Mouse (Mus musculus): Measurements from ENCODE around the gene Anxa2. TPM values are rescaled to one million over a fixed set of nuclear protein-coding genes. Genes with fewer than 3 reads are reported as not detected.

Gene Anxa2
- polyA plus RNA-seq, 1 experiment from 2014 or later, result 599 TPM

DNA sequence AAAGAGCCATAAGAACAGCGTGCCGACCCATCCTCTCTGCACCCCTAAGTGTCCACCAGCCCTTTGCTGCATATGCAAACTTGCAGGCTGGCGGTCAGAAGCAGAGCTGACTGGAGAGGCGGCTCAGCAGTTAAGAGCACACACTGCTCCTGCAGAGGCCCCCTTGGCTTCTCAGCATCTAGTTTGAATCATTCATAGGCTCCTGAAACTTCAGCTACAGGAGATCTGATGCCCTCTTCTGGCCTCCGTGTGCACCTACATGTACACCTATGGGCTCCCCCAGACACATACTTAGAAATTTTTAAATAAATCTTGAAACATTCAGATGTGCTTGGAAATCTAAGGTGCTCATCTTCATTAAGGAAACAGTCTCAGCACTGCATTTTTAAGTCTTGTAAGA lies 35.6 kb downstream of the Anxa2 start:
- Histone ChIP-seq H3K27me3 (replicated peaks; ENCODE audit: control insufficient read depth, insufficient read depth, low read length) (no peaks in the 10 kb centered on the region), H3K4me3 (ENCODE audit: low read length) (no peak overlapping the region), H3K9me3 (ENCODE audit: control insufficient read depth, low read length) (peaks cover 5% of the 10 kb centered on the region; the same call in 1 of the 2 replicates), H3K27ac (ENCODE audit: low read length) (no peak overlapping the region), H3K4me1 (ENCODE audit: control insufficient read depth, insufficient read depth, low read length) (no peaks in the 10 kb centered on the region), H3K36me3 (ENCODE audit: control insufficient read depth, insufficient read depth, low read length) (peaks cover 41% of the 10 kb centered on the region), H3K4me2 (ENCODE audit: low read depth, low read length) (no peak overlapping the region), H3K9ac (ENCODE audit: low read depth, low read length) (no peak overlapping the region)
- ATAC-seq, result no peak
- WGBS, result 33% methylated on average over 5 of the region's 5 CpGs

DNA sequence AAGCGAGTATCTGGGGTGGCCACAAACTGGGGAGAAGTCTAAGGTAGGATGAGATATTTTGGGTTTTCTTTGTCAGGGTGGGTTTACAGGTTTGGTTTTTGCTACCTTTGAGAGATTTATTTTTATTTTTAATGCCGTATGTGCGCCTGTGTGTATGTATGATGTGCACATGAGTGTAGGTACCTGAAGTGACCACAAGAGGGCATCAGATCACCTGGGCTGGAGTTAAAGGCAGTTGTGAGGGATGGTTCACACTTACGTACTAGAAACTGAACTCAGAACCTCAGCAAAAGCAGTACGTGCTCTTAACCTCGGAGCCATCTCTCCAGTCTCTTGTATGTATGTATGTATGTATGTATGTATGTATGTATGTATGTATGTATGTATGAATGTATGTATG lies 39.4 kb downstream of the Anxa2 start:
- Histone ChIP-seq H3K27ac (ENCODE audit: low read length) (no peak overlapping the region), H3K27me3 (replicated peaks; ENCODE audit: control insufficient read depth, insufficient read depth, low read length) (no peaks in the 10 kb centered on the region), H3K36me3 (ENCODE audit: control insufficient read depth, insufficient read depth, low read length) (peaks cover 32% of the 10 kb centered on the region), H3K4me1 (ENCODE audit: control insufficient read depth, insufficient read depth, low read length) (no peaks in the 10 kb centered on the region), H3K9ac (ENCODE audit: low read depth, low read length) (no peak overlapping the region), H3K4me2 (ENCODE audit: low read depth, low read length) (no peak overlapping the region), H3K4me3 (ENCODE audit: low read length) (no peak overlapping the region), H3K9me3 (ENCODE audit: control insufficient read depth, low read length) (peaks cover 5% of the 10 kb centered on the region; the same call in 1 of the 2 replicates)
- WGBS, result 97% methylated on average over 6 of the region's 6 CpGs
- ATAC-seq, result no peak

DNA sequence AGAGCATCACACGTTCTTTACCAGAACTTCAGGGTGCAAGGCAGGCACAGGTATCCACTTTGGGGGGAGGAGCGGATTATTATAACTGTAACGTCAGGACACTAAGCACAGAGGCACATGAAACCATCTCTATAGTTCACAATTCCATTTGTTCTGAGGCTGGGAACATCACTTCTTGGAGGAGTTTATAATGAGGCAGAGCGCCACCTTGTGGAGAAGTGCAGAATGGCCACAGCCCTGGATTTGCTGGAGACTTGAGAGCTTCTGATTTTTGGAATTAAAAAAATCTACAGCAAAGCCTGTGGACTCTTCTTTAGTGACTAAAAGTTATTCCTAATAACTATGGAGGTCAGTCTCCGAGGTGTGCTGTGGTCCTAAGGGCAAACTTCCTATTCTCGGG lies 49.1 kb downstream of the Anxa2 start:
- Histone ChIP-seq H3K4me3 (ENCODE audit: low read length) (no peak overlapping the region), H3K9ac (ENCODE audit: low read depth, low read length) (no peak overlapping the region), H3K4me2 (ENCODE audit: low read depth, low read length) (no peak overlapping the region), H3K9me3 (ENCODE audit: control insufficient read depth, low read length) (no peaks in the 10 kb centered on the region), H3K4me1 (ENCODE audit: control insufficient read depth, insufficient read depth, low read length) (no peaks in the 10 kb centered on the region), H3K36me3 (ENCODE audit: control insufficient read depth, insufficient read depth, low read length) (no peaks in the 10 kb centered on the region), H3K27me3 (replicated peaks; ENCODE audit: control insufficient read depth, insufficient read depth, low read length) (no peaks in the 10 kb centered on the region), H3K27ac (ENCODE audit: low read length) (no peak overlapping the region)
- WGBS, result 36% methylated on average over 6 of the region's 6 CpGs
- ATAC-seq, result no peak

DNA sequence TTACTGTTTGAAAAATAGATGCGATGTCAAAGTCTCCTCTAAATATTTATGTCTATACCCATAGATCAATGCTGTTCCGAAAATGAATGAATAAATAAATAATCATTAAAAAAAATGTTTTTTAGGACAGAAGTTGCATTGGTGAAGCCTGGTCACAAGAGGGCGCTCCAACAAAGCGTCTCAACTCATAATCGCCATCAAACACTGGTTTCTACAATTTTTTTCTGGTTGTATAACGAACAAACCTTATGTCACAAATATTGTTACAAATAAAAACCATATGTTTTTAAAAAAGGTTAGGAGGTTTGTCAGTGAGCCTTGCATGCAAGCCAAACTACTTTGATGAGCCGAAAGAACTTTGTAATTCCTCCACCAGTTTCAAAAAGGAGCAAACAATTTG lies 52.2 kb downstream of the Anxa2 start:
- no peak for ATAC-seq
- 14% methylated on average over 7 of the region's 7 CpGs for WGBS
- Histone ChIP-seq H3K4me3 (ENCODE audit: low read length) (no peak overlapping the region), H3K27ac (ENCODE audit: low read length) (no peak overlapping the region), H3K9me3 (ENCODE audit: control insufficient read depth, low read length) (no peaks in the 10 kb centered on the region; the same call in 1 of the 2 replicates), H3K36me3 (ENCODE audit: control insufficient read depth, insufficient read depth, low read length) (no peaks in the 10 kb centered on the region), H3K4me2 (ENCODE audit: low read depth, low read length) (no peak overlapping the region), H3K9ac (ENCODE audit: low read depth, low read length) (no peak overlapping the region), H3K4me1 (ENCODE audit: control insufficient read depth, insufficient read depth, low read length) (no peaks in the 10 kb centered on the region), H3K27me3 (replicated peaks; ENCODE audit: control insufficient read depth, insufficient read depth, low read length) (no peaks in the 10 kb centered on the region)

DNA sequence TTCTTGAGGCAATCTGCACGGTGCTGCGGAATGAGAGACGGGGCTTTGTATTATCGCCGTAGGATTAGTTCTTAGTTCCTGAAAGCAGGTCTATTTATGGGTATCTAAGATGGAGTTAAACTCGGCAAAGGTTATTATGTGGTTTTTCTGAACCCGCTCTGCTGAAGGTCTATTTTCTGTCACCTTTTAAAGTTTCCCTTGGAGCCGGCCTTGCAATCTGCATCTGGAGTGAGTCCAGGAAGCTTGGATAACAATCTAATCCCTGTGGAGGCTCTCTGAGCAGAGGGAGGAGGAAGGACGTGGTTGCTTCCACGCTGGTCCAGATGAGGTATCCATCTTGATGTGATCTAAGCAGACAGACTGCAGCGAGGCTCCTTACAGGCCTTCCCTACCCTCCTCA lies 53.8 kb downstream of the Anxa2 start:
- Histone ChIP-seq H3K27ac (ENCODE audit: low read length) (no peak overlapping the region), H3K4me2 (ENCODE audit: low read depth, low read length) (no peak overlapping the region), H3K9ac (ENCODE audit: low read depth, low read length) (no peak overlapping the region), H3K9me3 (ENCODE audit: control insufficient read depth, low read length) (no peaks in the 10 kb centered on the region; the same call in 1 of the 2 replicates), H3K27me3 (replicated peaks; ENCODE audit: control insufficient read depth, insufficient read depth, low read length) (no peaks in the 10 kb centered on the region), H3K4me1 (ENCODE audit: control insufficient read depth, insufficient read depth, low read length) (no peaks in the 10 kb centered on the region), H3K4me3 (ENCODE audit: low read length) (no peak overlapping the region), H3K36me3 (ENCODE audit: control insufficient read depth, insufficient read depth, low read length) (no peaks in the 10 kb centered on the region)
- no peak for ATAC-seq
- WGBS, result 46% methylated on average over 11 of the region's 11 CpGs

DNA sequence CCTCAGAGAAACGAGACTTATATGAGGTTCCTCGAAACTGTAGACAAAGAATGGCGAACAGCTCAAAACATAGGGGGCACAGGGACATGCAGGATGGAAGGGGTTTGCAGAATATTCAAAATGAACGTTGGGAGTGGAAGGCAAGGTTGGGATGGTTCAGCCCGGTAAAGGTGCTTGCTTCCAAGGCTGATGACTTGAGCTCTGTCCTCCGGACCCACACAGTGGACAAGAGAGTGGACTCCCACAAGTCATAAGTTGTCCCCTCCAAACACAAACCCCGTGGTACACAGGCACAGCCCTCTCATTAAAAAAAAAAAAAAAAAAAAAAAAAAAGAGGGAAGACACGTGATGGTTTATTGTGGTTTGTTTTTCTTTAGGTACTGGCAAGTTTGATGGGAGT lies 54.6 kb downstream of the Anxa2 start:
- WGBS, result 74% methylated on average over 8 of the region's 8 CpGs

DNA sequence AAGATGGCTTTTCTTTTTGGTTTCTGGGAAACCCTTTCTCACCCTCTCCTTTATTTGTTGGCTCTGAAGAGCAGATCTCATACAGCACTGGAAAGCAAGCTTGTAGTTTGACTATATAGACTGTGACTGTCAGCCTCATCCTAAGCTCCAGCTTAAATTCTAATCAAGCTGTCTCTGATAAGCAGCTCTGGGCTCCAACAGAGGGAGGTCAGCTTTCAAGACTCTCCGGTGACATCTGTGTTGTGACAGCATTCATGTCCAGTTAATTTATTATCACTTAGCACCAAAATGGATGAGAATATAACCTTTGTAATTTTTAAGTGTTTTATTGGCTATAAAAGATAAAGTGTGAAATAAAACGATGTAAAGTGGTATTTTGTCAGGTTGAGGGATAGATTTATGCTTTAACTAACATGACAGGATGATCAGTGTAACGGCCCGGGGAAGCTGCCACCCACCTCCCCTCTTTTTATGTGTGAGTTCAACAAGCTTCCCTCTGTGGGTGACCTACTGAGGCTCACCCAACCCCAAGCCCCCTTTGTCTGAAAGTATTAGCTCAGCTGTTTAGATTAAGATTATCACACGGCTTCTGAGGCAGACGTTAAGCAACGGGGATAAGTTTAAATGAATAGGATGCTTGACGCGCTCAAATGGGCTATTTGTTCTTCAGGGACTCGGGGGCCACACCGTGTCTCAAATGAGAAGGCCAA lies 58.6 kb downstream of the Anxa2 start:
- Histone ChIP-seq H3K9me3 (ENCODE audit: control insufficient read depth, low read length) (no peaks in the 10 kb centered on the region; the same call in 1 of the 2 replicates), H3K4me1 (ENCODE audit: control insufficient read depth, insufficient read depth, low read length) (no peaks in the 10 kb centered on the region), H3K27ac (ENCODE audit: low read length) (no peak overlapping the region), H3K4me2 (ENCODE audit: low read depth, low read length) (no peak overlapping the region), H3K27me3 (replicated peaks; ENCODE audit: control insufficient read depth, insufficient read depth, low read length) (no peaks in the 10 kb centered on the region), H3K36me3 (ENCODE audit: control insufficient read depth, insufficient read depth, low read length) (no peaks in the 10 kb centered on the region), H3K4me3 (ENCODE audit: low read length) (no peak overlapping the region), H3K9ac (ENCODE audit: low read depth, low read length) (no peak overlapping the region)
- WGBS, result 28% methylated on average over 11 of the region's 11 CpGs
- no peak for ATAC-seq

More for the DNA sequence above, 54.6 kb downstream of the Anxa2 start:
- no peak overlapping the region for H3K4me2 ChIP-seq (ENCODE audit: low read depth, low read length)
- H3K27ac ChIP-seq (ENCODE audit: low read length), result no peak overlapping the region
- H3K4me3 ChIP-seq (ENCODE audit: low read length), result no peak overlapping the region
- H3K9ac ChIP-seq (ENCODE audit: low read depth, low read length), result no peak overlapping the region
- no peak for ATAC-seq
- no peaks in the 10 kb centered on the region for H3K36me3 ChIP-seq (ENCODE audit: control insufficient read depth, insufficient read depth, low read length)
- H3K27me3 ChIP-seq (replicated peaks; ENCODE audit: control insufficient read depth, insufficient read depth, low read length), result no peaks in the 10 kb centered on the region
- H3K9me3 ChIP-seq (ENCODE audit: control insufficient read depth, low read length), result no peaks in the 10 kb centered on the region; the same call in 1 of the 2 replicates
- no peaks in the 10 kb centered on the region for H3K4me1 ChIP-seq (ENCODE audit: control insufficient read depth, insufficient read depth, low read length)

DNA sequence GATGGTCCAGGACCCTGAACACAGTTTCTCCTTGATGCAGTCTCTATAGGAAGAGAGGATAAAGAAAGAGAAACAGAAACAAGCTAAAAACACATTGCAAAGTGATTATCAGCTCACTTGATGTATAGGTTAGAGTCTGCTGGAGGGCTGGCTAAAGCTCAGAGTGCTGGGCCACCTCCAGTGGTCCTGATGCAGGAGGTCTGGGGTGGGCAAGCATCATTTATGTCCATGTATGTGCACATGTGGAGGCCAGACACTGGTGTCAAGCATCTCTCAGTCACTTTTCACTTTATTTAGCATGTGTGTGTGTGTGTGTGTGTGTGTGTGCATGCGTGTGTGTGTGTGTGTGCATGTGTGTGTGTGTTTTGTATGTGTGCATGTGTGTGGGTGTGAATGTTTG lies 59.3 kb downstream of the Anxa2 start:
- Histone ChIP-seq H3K9me3 (ENCODE audit: control insufficient read depth, low read length) (no peaks in the 10 kb centered on the region; the same call in 1 of the 2 replicates), H3K4me1 (ENCODE audit: control insufficient read depth, insufficient read depth, low read length) (peaks cover 2% of the 10 kb centered on the region; the same call in 1 of the 2 replicates), H3K27me3 (replicated peaks; ENCODE audit: control insufficient read depth, insufficient read depth, low read length) (no peaks in the 10 kb centered on the region), H3K36me3 (ENCODE audit: control insufficient read depth, insufficient read depth, low read length) (no peaks in the 10 kb centered on the region), H3K4me3 (ENCODE audit: low read length) (no peak overlapping the region), H3K27ac (ENCODE audit: low read length) (no peak overlapping the region), H3K4me2 (ENCODE audit: low read depth, low read length) (no peak overlapping the region), H3K9ac (ENCODE audit: low read depth, low read length) (no peak overlapping the region)
- ATAC-seq, result no peak
- 79% methylated on average over 1 of the region's 1 CpGs for WGBS

DNA sequence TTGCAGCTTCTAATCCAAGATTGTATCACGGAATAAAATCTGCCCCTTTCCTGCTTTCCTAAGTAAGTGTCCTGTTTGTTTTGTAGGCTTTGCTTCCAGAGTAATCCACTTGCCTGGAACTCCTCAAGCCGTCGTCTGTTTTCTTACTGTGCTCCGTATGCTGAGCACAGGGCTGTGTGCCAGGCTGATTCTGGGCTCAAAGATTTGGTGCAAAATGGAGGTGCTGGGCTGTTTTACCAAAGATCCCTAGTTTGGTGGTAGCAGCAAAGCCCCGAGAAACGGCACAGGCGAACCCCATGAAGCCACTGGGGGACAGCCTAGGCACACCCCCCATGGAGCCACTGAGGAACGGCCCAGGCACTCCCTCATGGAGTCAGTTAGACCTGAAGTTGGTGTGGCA lies 60.8 kb downstream of the Anxa2 start:
- H3K4me3 ChIP-seq (ENCODE audit: low read length), result no peak overlapping the region

DNA sequence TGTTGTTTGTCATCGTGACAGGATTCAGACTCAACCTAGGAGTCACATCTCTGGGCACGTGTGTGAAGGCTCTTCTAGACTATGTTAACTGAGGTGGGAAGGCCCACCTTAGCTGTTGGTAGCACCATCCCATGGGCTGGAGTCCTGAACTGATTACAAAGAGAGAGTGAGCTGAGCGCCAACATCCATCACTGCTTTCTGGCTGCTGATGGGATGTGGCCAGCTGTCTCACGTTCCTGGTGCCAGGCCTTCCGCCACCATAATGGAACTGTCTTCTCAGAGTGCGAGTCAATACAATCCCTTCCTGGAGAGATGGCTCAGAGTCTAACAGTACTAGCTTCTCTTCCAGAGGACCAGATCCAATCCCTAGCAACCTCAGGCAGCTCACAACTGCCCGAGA lies 62.0 kb downstream of the Anxa2 start:
- Histone ChIP-seq H3K4me1 (ENCODE audit: control insufficient read depth, insufficient read depth, low read length) (peaks cover 2% of the 10 kb centered on the region; the same call in 1 of the 2 replicates), H3K4me3 (ENCODE audit: low read length) (no peak overlapping the region), H3K27ac (ENCODE audit: low read length) (no peak overlapping the region), H3K9ac (ENCODE audit: low read depth, low read length) (no peak overlapping the region), H3K9me3 (ENCODE audit: control insufficient read depth, low read length) (no peaks in the 10 kb centered on the region), H3K27me3 (replicated peaks; ENCODE audit: control insufficient read depth, insufficient read depth, low read length) (no peaks in the 10 kb centered on the region), H3K36me3 (ENCODE audit: control insufficient read depth, insufficient read depth, low read length) (no peaks in the 10 kb centered on the region), H3K4me2 (ENCODE audit: low read depth, low read length) (no peak overlapping the region)
- 88% methylated on average over 7 of the region's 7 CpGs for WGBS
- no peak for ATAC-seq

More for the DNA sequence above, 60.8 kb downstream of the Anxa2 start:
- ATAC-seq, result no peak
- no peak overlapping the region for H3K9ac ChIP-seq (ENCODE audit: low read depth, low read length)
- no peaks in the 10 kb centered on the region for H3K27me3 ChIP-seq (replicated peaks; ENCODE audit: control insufficient read depth, insufficient read depth, low read length)
- WGBS, result 68% methylated on average over 8 of the region's 8 CpGs
- H3K4me2 ChIP-seq (ENCODE audit: low read depth, low read length), result no peak overlapping the region
- H3K9me3 ChIP-seq (ENCODE audit: control insufficient read depth, low read length), result no peaks in the 10 kb centered on the region; the same call in 1 of the 2 replicates
- peaks cover 2% of the 10 kb centered on the region; the same call in 1 of the 2 replicates for H3K4me1 ChIP-seq (ENCODE audit: control insufficient read depth, insufficient read depth, low read length)
- no peaks in the 10 kb centered on the region for H3K36me3 ChIP-seq (ENCODE audit: control insufficient read depth, insufficient read depth, low read length)
- H3K27ac ChIP-seq (ENCODE audit: low read length), result no peak overlapping the region

Measured in intestine, embryonic 16.5 days (tissue).